Mouse (Mus musculus) kidney, embryonic 14.5 days (tissue): ENCODE measurements around the gene Tspan18. TPM values are rescaled to one million over a fixed set of nuclear protein-coding genes. Genes with fewer than 3 reads are reported as not detected.

Source experiments
- ATAC-seq: fragments of 200-750 bp; cut with Nextera tagmentation; 2 replicates; pipeline ENCODE4 v1.8.0; 2017; ENCODE audit warnings: moderate number of reproducible peaks, mild to moderate bottlenecking, moderate TSS enrichment, moderate library complexity; ENCODE audit not compliant: low FRiP score, low TSS enrichment
- H3K27ac ChIP-seq: fragments of 300-500 bp; sonication (generic); 2 replicates; pipeline ENCODE4 v1.5.1; 2014; ENCODE audit warnings: low read depth, mild to moderate bottlenecking, low read length, moderate library complexity, mixed read lengths
- H3K27me3 ChIP-seq: fragments of 300-500 bp; sonication (generic); 2 replicates; pipeline ENCODE4 v1.6.1; 2014; ENCODE audit warnings: mild to moderate bottlenecking, low read length; ENCODE audit not compliant: control insufficient read depth, insufficient read depth
- H3K36me3 ChIP-seq: fragments of 300-500 bp; sonication (generic); 2 replicates; pipeline ENCODE4 v1.6.1; 2014; ENCODE audit warnings: low read length, mixed read lengths; ENCODE audit not compliant: control insufficient read depth, insufficient read depth
- H3K4me1 ChIP-seq: fragments of 300-500 bp; sonication (generic); 2 replicates; pipeline ENCODE4 v1.6.1; 2014; ENCODE audit warnings: low read length, mixed read lengths; ENCODE audit not compliant: control insufficient read depth, insufficient read depth
- H3K4me2 ChIP-seq: fragments of 300-500 bp; sonication (generic); replicated peaks from 2 replicates; pipeline ENCODE4 v1.6.1; 2014; ENCODE audit warnings: low read depth, mild to moderate bottlenecking, low read length
- H3K4me3 ChIP-seq: fragments of 300-500 bp; sonication (generic); 2 replicates; pipeline ENCODE4 v1.5.1; 2014; ENCODE audit warnings: mild to moderate bottlenecking, low read length
- H3K9ac ChIP-seq: fragments of 300-500 bp; sonication (generic); 2 replicates; pipeline ENCODE4 v1.6.1; 2014; ENCODE audit warnings: low read depth, mild to moderate bottlenecking, low read length, moderate library complexity
- H3K9me3 ChIP-seq: fragments of 300-500 bp; sonication (generic); 2 replicates; pipeline ENCODE4 v1.6.1; 2016; ENCODE audit warnings: low read length; ENCODE audit not compliant: control insufficient read depth
- WGBS: fragments of 180-500 bp; shearing (Covaris S2); extraction: QIAGEN DNeasy Blood & Tissue Kit; methylation state at CpG from one replicate; pipeline ENCODE4 v1.1.7; 2014; 5-methylcytosine and 5-hydroxymethylcytosine counted together
- polyA plus RNA-seq: library from polyadenylated mRNA; unstranded; fragments of >200 nt; fragmentation: Nextera tagmentation; extraction: Ambion mirVana; gene quantifications from 2 replicates; pipeline ENCODE4 v1.2.1, GENCODE M21; 2014

Tspan18 gene
- polyA plus RNA-seq, 1 experiment from 2014 or later, result 49.2 TPM

- H3K9ac ChIP-seq, result no peak overlapping the region
- H3K27ac ChIP-seq, result peak overlapping the region; percentile 73
- H3K4me2 ChIP-seq, result no peak overlapping the region; the same call in 1 of the 2 replicates
- no peaks in the 10 kb centered on the region for H3K27me3 ChIP-seq
- peak; percentile 15; the same call in 1 of the 2 replicates for ATAC-seq
- no peaks in the 10 kb centered on the region for H3K36me3 ChIP-seq
- 35% methylated on average over 7 of the region's 7 CpGs for WGBS
- peaks cover 62% of the 10 kb centered on the region for H3K4me1 ChIP-seq
- no peak overlapping the region for H3K4me3 ChIP-seq
- H3K9me3 ChIP-seq, result no peaks in the 10 kb centered on the region
Observed at GRCm38 (mm10) chr2:93283481-93284293, 50.6 kb downstream of the Tspan18 start.

- no peaks in the 10 kb centered on the region for H3K27me3 ChIP-seq
- no peaks in the 10 kb centered on the region for H3K36me3 ChIP-seq
- peaks cover 72% of the 10 kb centered on the region for H3K4me1 ChIP-seq
- no peak for ATAC-seq
- H3K27ac ChIP-seq, result peak overlapping the region; percentile 73; the same call in 1 of the 2 replicates
- no peak overlapping the region for H3K4me2 ChIP-seq
- H3K4me3 ChIP-seq, result no peak overlapping the region
- H3K9ac ChIP-seq, result no peak overlapping the region
- 76% methylated on average over 4 of the region's 4 CpGs for WGBS
- H3K9me3 ChIP-seq, result no peaks in the 10 kb centered on the region
Observed at GRCm38 (mm10) chr2:93282636-93283035, 51.7 kb downstream of the Tspan18 start.

- Histone ChIP-seq H3K9me3 (no peaks in the 10 kb centered on the region), H3K27me3 (no peaks in the 10 kb centered on the region), H3K4me3 (no peak overlapping the region), H3K36me3 (no peaks in the 10 kb centered on the region), H3K4me1 (peaks cover 76% of the 10 kb centered on the region), H3K27ac (no peak overlapping the region), H3K4me2 (no peak overlapping the region), H3K9ac (no peak overlapping the region)
- no peak for ATAC-seq
- 83% methylated on average over 6 of the region's 6 CpGs for WGBS
Observed at GRCm38 (mm10) chr2:93281466-93281865, 52.8 kb downstream of the Tspan18 start.

GRCm38 (mm10) chr2:93280117-93280620 is 54.1 kb downstream of the Tspan18 start:
- no peak for ATAC-seq
- Histone ChIP-seq H3K36me3 (no peaks in the 10 kb centered on the region), H3K27ac (no peak overlapping the region), H3K9ac (no peak overlapping the region), H3K27me3 (no peaks in the 10 kb centered on the region), H3K4me3 (no peak overlapping the region), H3K4me1 (peaks cover 70% of the 10 kb centered on the region), H3K9me3 (no peaks in the 10 kb centered on the region), H3K4me2 (no peak overlapping the region)
- WGBS, result 53% methylated on average over 2 of the region's 2 CpGs

- peaks cover 52% of the 10 kb centered on the region for H3K4me1 ChIP-seq
- H3K4me3 ChIP-seq, result no peak overlapping the region
- no peak overlapping the region for H3K9ac ChIP-seq
- ATAC-seq, result peak; percentile 86
- 3% methylated on average over 11 of the region's 11 CpGs for WGBS
- H3K36me3 ChIP-seq, result no peaks in the 10 kb centered on the region
- H3K27me3 ChIP-seq, result no peaks in the 10 kb centered on the region
- peak overlapping the region; percentile 94 for H3K27ac ChIP-seq
- no peaks in the 10 kb centered on the region for H3K9me3 ChIP-seq
- peak overlapping the region; percentile 27; the same call in 1 of the 2 replicates for H3K4me2 ChIP-seq
Observed at GRCm38 (mm10) chr2:93278181-93278975, 55.9 kb downstream of the Tspan18 start.

- H3K4me1 ChIP-seq, result peaks cover 48% of the 10 kb centered on the region
- no peaks in the 10 kb centered on the region for H3K9me3 ChIP-seq
- WGBS, result 13% methylated on average over 4 of the region's 4 CpGs
- no peak overlapping the region for H3K4me3 ChIP-seq
- peak overlapping the region; percentile 94 for H3K27ac ChIP-seq
- 0 out of 2 replicates have a peak overlapping the region, but pooled peaks have one; percentile 12 for H3K4me2 ChIP-seq
- H3K9ac ChIP-seq, result no peak overlapping the region
- no peaks in the 10 kb centered on the region for H3K36me3 ChIP-seq
- ATAC-seq, result peak; percentile 25
- no peaks in the 10 kb centered on the region for H3K27me3 ChIP-seq
Observed at GRCm38 (mm10) chr2:93277486-93277885, 56.8 kb downstream of the Tspan18 start.

GRCm38 (mm10) chr2:93276026-93276425 is 58.3 kb downstream of the Tspan18 start:
- Histone ChIP-seq H3K4me3 (no peak overlapping the region), H3K4me2 (no peak overlapping the region), H3K27me3 (no peaks in the 10 kb centered on the region), H3K9ac (no peak overlapping the region), H3K9me3 (no peaks in the 10 kb centered on the region), H3K36me3 (no peaks in the 10 kb centered on the region), H3K4me1 (peaks cover 40% of the 10 kb centered on the region), H3K27ac (no peak overlapping the region)
- ATAC-seq, result no peak
- WGBS, result 94% methylated on average over 7 of the region's 7 CpGs

- Histone ChIP-seq H3K27me3 (no peaks in the 10 kb centered on the region), H3K4me1 (peaks cover 26% of the 10 kb centered on the region), H3K27ac (no peak overlapping the region), H3K36me3 (no peaks in the 10 kb centered on the region), H3K4me3 (no peak overlapping the region), H3K4me2 (no peak overlapping the region), H3K9ac (no peak overlapping the region), H3K9me3 (no peaks in the 10 kb centered on the region)
- ATAC-seq, result no peak
- WGBS, result 21% methylated on average over 1 of the region's 1 CpGs
Observed at GRCm38 (mm10) chr2:93273916-93274315, 60.4 kb downstream of the Tspan18 start.
